22 mouse cellular contexts compared by ENCODE assay signal in genomic region chr16:35519245-35519644, GRCm38 (mm10). TPM values are rescaled to one million over a fixed set of nuclear protein-coding genes. Genes with fewer than 3 reads are reported as not detected.
DNase-seq lines count a peak whose midpoint lies in the region; ATAC-seq lines count a peak whose summit lies in the region.
"Had no signal": no experiment of that assay in that cellular context is flagged by ENCODE, and none has a peak within 500 bp of the region (broad histone marks: within the 10 kb centered on the region; RNA-seq: fewer than 3 reads in every experiment).

No protein-coding gene starts in this region.

- no peak overlapping the region for H3K4me2 ChIP-seq in embryonic facial prominence, embryonic 14.5 days (ENCODE audit: low read depth, low read length)
- H3K4me2 ChIP-seq: embryonic facial prominence, embryonic 15.5 days; forebrain, embryonic 12.5 days; heart, embryonic 13.5 days; hindbrain, embryonic 15.5 days had no signal

- no peaks in the 10 kb centered on the region for H3K9me3 ChIP-seq in embryonic facial prominence, embryonic 14.5 days (ENCODE audit: control insufficient read depth, low read length)
- H3K9me3 ChIP-seq in embryonic facial prominence, embryonic 10.5 days = no peaks in the 10 kb centered on the region
- no peaks in the 10 kb centered on the region for H3K9me3 ChIP-seq in limb, embryonic 10.5 days (replicated peaks)
- H3K9me3 ChIP-seq: embryonic facial prominence, embryonic 15.5 days; forebrain, embryonic 12.5 days; G1E; heart, embryonic 13.5 days; hindbrain, embryonic 15.5 days had no signal

- H3K36me3 ChIP-seq in embryonic facial prominence, embryonic 14.5 days (ENCODE audit: control insufficient read depth, insufficient read depth, low read length) = no peaks in the 10 kb centered on the region
- H3K36me3 ChIP-seq in embryonic facial prominence, embryonic 10.5 days (replicated peaks) = no peaks in the 10 kb centered on the region
- no peaks in the 10 kb centered on the region for H3K36me3 ChIP-seq in limb, embryonic 10.5 days
- H3K36me3 ChIP-seq: embryonic facial prominence, embryonic 15.5 days; forebrain, embryonic 12.5 days; G1E; heart, embryonic 13.5 days; hindbrain, embryonic 15.5 days had no signal

- no peak overlapping the region for H3K4me3 ChIP-seq in embryonic facial prominence, embryonic 14.5 days (ENCODE audit: low read depth, low read length)
- no peak overlapping the region for H3K4me3 ChIP-seq in embryonic facial prominence, embryonic 10.5 days
- H3K4me3 ChIP-seq in limb, embryonic 10.5 days = no peak overlapping the region
- H3K4me3 ChIP-seq: embryonic facial prominence, embryonic 15.5 days; forebrain, embryonic 12.5 days; heart, embryonic 13.5 days; hindbrain, embryonic 15.5 days had no signal

- H3K9ac ChIP-seq in embryonic facial prominence, embryonic 14.5 days (ENCODE audit: low read depth, low read length) = peak overlapping the region; percentile 14; the same call in 1 of the 2 replicates
- H3K9ac ChIP-seq: embryonic facial prominence, embryonic 15.5 days; forebrain, embryonic 12.5 days; forebrain, postnatal 0 days; heart, embryonic 13.5 days; hindbrain, embryonic 15.5 days had no signal

- DNase-seq in embryonic facial prominence, embryonic 14.5 days (ENCODE audit: low spot score) = no peak
- DNase-seq in embryonic facial prominence, embryonic 10.5 days (ENCODE audit: low spot score) = no peak
- peak; percentile 55 for DNase-seq in retina, embryonic 14.5 days (ENCODE audit: low spot score)
- DNase-seq in retina, postnatal 1 day = no peak
- DNase-seq in kidney, postnatal 10 days = peak; percentile 42
- no peak for DNase-seq in limb, embryonic 10.5 days (ENCODE audit: low spot score)
- DNase-seq in thymus, postnatal 4 days = no peak
- DNase-seq in heart, adult 9 months (ENCODE audit: low spot score in 2 of 2) = no peak
- DNase-seq: adrenal gland, postnatal 14 days; B cell, adult 2 months; cerebellum, adult 11-12 months; cerebellum, adult 9-10 months; cerebellum, postnatal 36 days; forebrain, postnatal 0 days; gastrocnemius, postnatal 25 days; heart, postnatal 36 days had no signal

- no peak overlapping the region for H3K27ac ChIP-seq in embryonic facial prominence, embryonic 14.5 days (replicated peaks; ENCODE audit: low read depth, low read length)
- H3K27ac ChIP-seq in embryonic facial prominence, embryonic 10.5 days (replicated peaks) = no peak overlapping the region
- peak overlapping the region; percentile 53; the same call in 1 of the 2 replicates for H3K27ac ChIP-seq in limb, embryonic 10.5 days
- H3K27ac ChIP-seq: embryonic facial prominence, embryonic 15.5 days; forebrain, embryonic 12.5 days; heart, embryonic 13.5 days; hindbrain, embryonic 15.5 days had no signal

- H3K27me3 ChIP-seq in embryonic facial prominence, embryonic 14.5 days (replicated peaks; ENCODE audit: control insufficient read depth, insufficient read depth, low read length) = no peaks in the 10 kb centered on the region; the same call in 1 of the 2 replicates
- H3K27me3 ChIP-seq in embryonic facial prominence, embryonic 10.5 days (replicated peaks; ENCODE audit: low read depth, poor library complexity, severe bottlenecking) = 0 out of 2 replicates have a peak, but pooled peaks cover 14% of the 10 kb centered on the region
- H3K27me3 ChIP-seq in limb, embryonic 10.5 days (ENCODE audit: low read depth, poor library complexity, severe bottlenecking) = no peaks in the 10 kb centered on the region
- H3K27me3 ChIP-seq: embryonic facial prominence, embryonic 15.5 days; heart, embryonic 13.5 days; hindbrain, embryonic 15.5 days had no signal

- no peak for ATAC-seq in embryonic facial prominence, embryonic 14.5 days (ENCODE audit: low read depth)
- ATAC-seq: CD4-positive, CD25-positive, alpha-beta regulatory T cell, adult 4 months; forebrain, postnatal 0 days had no signal

- WGBS in embryonic facial prominence, embryonic 14.5 days = 26% methylated on average over 7 of the region's 7 CpGs
- 49% methylated on average over 7 of the region's 7 CpGs for WGBS in embryonic facial prominence, embryonic 10.5 days
- WGBS in limb, embryonic 10.5 days = 66% methylated on average over 7 of the region's 7 CpGs

- H3K4me1 ChIP-seq in embryonic facial prominence, embryonic 14.5 days (ENCODE audit: control insufficient read depth, insufficient read depth, low read length) = no peaks in the 10 kb centered on the region
- peaks cover 32% of the 10 kb centered on the region for H3K4me1 ChIP-seq in embryonic facial prominence, embryonic 10.5 days
- peaks cover 29% of the 10 kb centered on the region for H3K4me1 ChIP-seq in limb, embryonic 10.5 days
- H3K4me1 ChIP-seq: embryonic facial prominence, embryonic 15.5 days had no signal

RNA-seq across cellular contexts. Expression of gene Sema5b, which starts 21.7 kb away (rescaled TPM):
- polyA plus RNA-seq in embryonic facial prominence, embryonic 14.5 days (2014; fragmentation: Nextera tagmentation; extraction: Ambion mirVana) = 5.5 and 8.0 TPM in 2 replicates
- 9.5 and 16.5 TPM in 2 replicates for polyA plus RNA-seq in embryonic facial prominence, embryonic 10.5 days (2016; fragmentation: Nextera tagmentation; extraction: Ambion mirVana)
- polyA plus RNA-seq in limb, embryonic 10.5 days (2016; fragmentation: Nextera tagmentation; extraction: Ambion mirVana) = 2.0 and 3.4 TPM in 2 replicates
- polyA plus RNA-seq: CD4-positive, CD25-positive, alpha-beta regulatory T cell, adult 4 months; G1E had no signal

RNA-seq across cellular contexts. Expression of gene Pdia5, which starts 28.6 kb away (rescaled TPM):
- polyA plus RNA-seq in embryonic facial prominence, embryonic 14.5 days (2014; fragmentation: Nextera tagmentation; extraction: Ambion mirVana) = 26.1 and 27.7 TPM in 2 replicates
- 23.3 and 23.5 TPM in 2 replicates for polyA plus RNA-seq in embryonic facial prominence, embryonic 10.5 days (2016; fragmentation: Nextera tagmentation; extraction: Ambion mirVana)
- polyA plus RNA-seq in limb, embryonic 10.5 days (2016; fragmentation: Nextera tagmentation; extraction: Ambion mirVana) = 21.2 and 24.2 TPM in 2 replicates
- polyA plus RNA-seq: CD4-positive, CD25-positive, alpha-beta regulatory T cell, adult 4 months; G1E had no signal

Comparison
In these comparisons a context has a peak if more than half of its experiments do, and no peak if none do; other contexts are left out.
1. DNase-seq: peak in retina, embryonic 14.5 days (single experiment) and kidney, postnatal 10 days (single experiment); none in embryonic facial prominence, embryonic 14.5 days (single experiment), embryonic facial prominence, embryonic 10.5 days (single experiment), retina, postnatal 1 day (single experiment), limb, embryonic 10.5 days (single experiment), thymus, postnatal 4 days (single experiment) and heart, adult 9 months (0 of 2).